Mouse (Mus musculus): ENCODE measurements around the gene Fam53a.

DNA sequence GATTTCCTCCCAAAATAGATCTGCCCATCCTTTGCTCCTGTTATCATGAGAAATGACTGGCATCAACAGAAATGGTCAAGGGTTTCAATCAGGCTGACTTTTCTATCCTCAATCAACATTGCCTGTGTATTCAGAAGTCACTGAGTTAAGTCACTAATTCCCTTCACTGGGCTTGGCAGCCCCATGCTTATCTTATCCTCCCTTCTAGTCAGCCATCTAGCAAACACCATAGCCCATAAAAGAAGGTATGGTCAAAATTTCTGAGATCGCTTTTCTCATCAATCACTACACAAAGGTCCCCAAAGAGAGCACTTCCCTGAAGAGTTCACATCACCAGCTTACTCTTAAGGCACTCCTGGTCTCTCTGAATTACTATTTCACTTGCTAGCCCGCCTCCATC is 21.6 kb upstream of the Fam53a start:
- TF ChIP-seq POLR2A (IDR thresholded peaks at IDR 0.05; ENCODE audit: control insufficient read depth in 1 of 2, insufficient read depth in 1 of 2, low read depth in 1 of 2, low read length in 2 of 2, poor library complexity in 1 of 2) (no peak), TAL1 (IDR thresholded peaks at IDR 0.05; ENCODE audit: low read length) (no peak), SIN3A (IDR thresholded peaks at IDR 0.05; ENCODE audit: low read length) (no peak), MAX (IDR thresholded peaks at IDR 0.05; ENCODE audit: low read length) (no peak), RAD21 (IDR thresholded peaks at IDR 0.05; ENCODE audit: low read depth, low read length) (no peak), MAFK (IDR thresholded peaks at IDR 0.05; ENCODE audit: borderline replicate concordance, low read depth, low read length) (no peak), KAT2A (conservative IDR thresholded peaks at IDR 0.05; ENCODE audit: low read depth, low read length) (no peak), CTCF (IDR thresholded peaks at IDR 0.05 in 2 of 3, conservative IDR thresholded peaks at IDR 0.05 in 1 of 3; ENCODE audit: control insufficient read depth in 1 of 3, insufficient read depth in 1 of 3, low read depth in 2 of 3, low read length in 3 of 3, poor library complexity in 1 of 3, severe bottlenecking in 1 of 3) (no peak), SMC3 (IDR thresholded peaks at IDR 0.05; ENCODE audit: low read depth, low read length) (no peak), EP300 (IDR thresholded peaks at IDR 0.05; ENCODE audit: low read depth in 1 of 2, low read length in 2 of 2) (no peak), ZMIZ1 (IDR thresholded peaks at IDR 0.05; ENCODE audit: low read depth, low read length) (no peak), UBTF (IDR thresholded peaks at IDR 0.05; ENCODE audit: borderline replicate concordance, insufficient read depth, low read depth, low read length) (no peak), E2F4 (IDR thresholded peaks at IDR 0.05; ENCODE audit: borderline replicate concordance, low read depth, low read length) (no peak)

Data from MEL (cell line).